Mouse (Mus musculus) embryo, embryonic 11 days (tissue): ENCODE measurements around the gene Umps.
A peak's percentile ranks its signal among the peaks of the same experiment; 100 is the strongest.

Experiments used
- DNase-seq: peaks from one replicate; pipeline ENCODE4 v3.0.0-alpha.2; 2015

Gene Umps

GRCm38 (mm10) chr16:33953008-33953407 is 13.8 kb downstream of the Umps start:
- DNase-seq: no peak

- peak; percentile 87 for DNase-seq
These were observed 16.0 kb downstream of the Umps start for GRCm38 (mm10) chr16:33950830-33951229.

GRCm38 (mm10) chr16:33950386-33950785 is 16.5 kb downstream of the Umps start:
- DNase-seq: no peak

- DNase-seq: no peak
These were observed 18.9 kb downstream of the Umps start for GRCm38 (mm10) chr16:33947664-33948571.

DNA sequence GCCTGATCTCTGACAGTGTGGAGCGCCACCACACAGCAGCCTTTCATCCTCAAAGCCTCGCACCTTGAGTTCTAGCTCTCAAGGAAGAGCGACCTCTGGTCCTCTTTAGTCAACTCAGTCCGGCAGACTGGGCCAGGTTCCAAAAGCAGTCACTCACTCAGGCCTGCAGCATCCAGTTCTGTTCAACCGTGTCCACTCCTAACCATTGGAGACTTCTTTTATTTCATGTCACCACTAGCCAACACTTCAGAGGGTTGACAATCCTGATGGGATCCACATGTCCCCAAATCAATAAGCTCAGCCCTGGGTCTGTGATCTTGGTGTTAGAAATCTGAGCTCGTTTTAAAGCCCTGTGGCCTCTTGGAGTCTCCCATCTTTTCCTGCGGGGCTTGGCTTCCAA is 20.8 kb downstream of the Umps start:
- DNase-seq: no peak

GRCm38 (mm10) chr16:33944772-33945171 is 22.1 kb downstream of the Umps start:
- peak; percentile 68 for DNase-seq

GRCm38 (mm10) chr16:33944126-33944525 is 22.7 kb downstream of the Umps start:
- DNase-seq: no peak

- no peak for DNase-seq
These were observed 23.4 kb downstream of the Umps start for GRCm38 (mm10) chr16:33943388-33943787.

DNA sequence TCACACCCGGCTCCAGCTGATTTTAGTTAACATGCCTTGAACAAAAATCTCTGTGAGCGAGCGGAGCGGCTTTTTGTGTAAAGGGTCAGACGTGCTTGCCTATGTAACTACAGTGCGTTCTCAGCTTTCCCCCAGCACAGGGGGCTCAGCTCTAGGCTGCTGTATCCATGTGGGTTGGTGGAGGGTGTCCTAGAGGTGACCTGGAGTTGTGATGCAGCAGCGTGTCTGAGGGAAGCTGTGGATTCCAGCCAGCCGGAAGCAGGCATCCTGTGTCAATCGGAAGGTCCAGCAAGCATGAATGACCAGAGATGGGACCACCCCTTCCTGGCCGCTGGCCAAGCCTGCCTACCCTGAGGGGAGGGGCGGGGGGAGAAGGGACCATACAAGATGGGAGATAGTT is 24.5 kb downstream of the Umps start:
- DNase-seq: peak; percentile 66

DNA sequence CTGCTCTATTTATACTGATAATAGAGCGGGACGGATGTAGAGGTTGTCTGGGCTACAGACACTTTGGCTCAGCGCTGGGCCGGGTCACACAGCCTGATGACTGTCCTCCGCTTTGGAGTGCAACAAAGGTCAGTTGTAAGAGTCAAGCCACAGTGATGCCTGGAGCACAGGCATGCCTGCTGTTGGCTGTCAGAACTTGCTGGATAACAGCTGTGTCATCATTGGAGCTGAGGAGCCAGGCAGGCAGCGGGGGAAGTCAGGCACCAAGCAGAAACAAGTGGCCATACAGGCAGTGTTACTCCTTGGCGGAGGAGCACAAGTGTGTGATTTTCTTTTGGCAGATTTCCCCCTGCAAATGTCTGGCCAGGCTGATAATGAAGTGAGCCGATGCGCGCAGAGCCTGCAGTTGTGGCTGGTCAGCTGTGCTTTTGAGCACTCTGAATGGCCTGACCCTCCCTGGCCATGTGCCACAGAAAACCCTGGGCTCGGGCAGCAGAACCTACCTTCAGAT is 25.5 kb downstream of the Umps start:
- peak; percentile 57 for DNase-seq

- DNase-seq: no peak
These were observed 26.7 kb downstream of the Umps start for GRCm38 (mm10) chr16:33940095-33940494.

GRCm38 (mm10) chr16:33939636-33940035 is 27.2 kb downstream of the Umps start:
- peak; percentile 63 for DNase-seq

GRCm38 (mm10) chr16:33939133-33939531 is 27.7 kb downstream of the Umps start:
- no peak for DNase-seq

- no peak for DNase-seq
These were observed 28.3 kb downstream of the Umps start for GRCm38 (mm10) chr16:33938311-33939132.

GRCm38 (mm10) chr16:33937567-33937966 is 29.3 kb downstream of the Umps start:
- DNase-seq: no peak

DNA sequence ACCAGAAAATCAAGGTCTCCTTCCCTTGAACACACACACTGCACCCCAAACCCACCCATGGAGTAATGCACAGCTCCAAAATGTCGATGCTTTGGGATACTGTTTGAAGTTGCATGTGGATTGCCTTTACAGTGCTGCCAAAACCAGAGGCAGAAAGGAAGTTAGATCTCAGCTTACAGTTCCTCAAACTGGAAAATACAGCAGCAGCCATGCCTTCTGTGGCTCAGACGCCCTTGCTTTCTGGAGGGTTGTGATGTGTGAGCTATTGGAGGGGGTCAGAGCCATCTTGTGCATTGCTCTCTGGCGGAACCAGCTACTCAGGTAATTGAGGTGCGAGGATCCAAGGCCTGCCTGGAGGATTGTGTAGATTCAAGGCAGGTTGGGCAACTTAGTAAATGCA is 30.0 kb downstream of the Umps start:
- DNase-seq: no peak

DNA sequence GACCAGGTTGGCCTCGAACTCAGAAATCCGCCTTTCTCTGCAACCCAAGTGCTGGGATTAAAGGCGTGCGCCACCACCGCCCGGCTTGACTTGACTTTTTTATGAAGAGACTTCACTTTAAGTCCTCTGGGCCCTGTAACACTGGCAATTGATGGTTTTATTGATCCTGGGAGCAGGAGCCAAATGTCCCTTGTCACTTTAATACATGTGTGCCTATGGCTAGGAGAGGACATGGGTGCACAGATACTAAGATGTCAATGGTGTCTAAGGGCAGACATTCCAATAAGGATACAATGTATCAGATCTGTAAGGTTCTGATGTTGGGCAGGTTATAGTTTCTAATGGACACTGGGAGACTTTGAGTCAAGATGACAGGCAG is 31.4 kb downstream of the Umps start:
- no peak for DNase-seq

DNA sequence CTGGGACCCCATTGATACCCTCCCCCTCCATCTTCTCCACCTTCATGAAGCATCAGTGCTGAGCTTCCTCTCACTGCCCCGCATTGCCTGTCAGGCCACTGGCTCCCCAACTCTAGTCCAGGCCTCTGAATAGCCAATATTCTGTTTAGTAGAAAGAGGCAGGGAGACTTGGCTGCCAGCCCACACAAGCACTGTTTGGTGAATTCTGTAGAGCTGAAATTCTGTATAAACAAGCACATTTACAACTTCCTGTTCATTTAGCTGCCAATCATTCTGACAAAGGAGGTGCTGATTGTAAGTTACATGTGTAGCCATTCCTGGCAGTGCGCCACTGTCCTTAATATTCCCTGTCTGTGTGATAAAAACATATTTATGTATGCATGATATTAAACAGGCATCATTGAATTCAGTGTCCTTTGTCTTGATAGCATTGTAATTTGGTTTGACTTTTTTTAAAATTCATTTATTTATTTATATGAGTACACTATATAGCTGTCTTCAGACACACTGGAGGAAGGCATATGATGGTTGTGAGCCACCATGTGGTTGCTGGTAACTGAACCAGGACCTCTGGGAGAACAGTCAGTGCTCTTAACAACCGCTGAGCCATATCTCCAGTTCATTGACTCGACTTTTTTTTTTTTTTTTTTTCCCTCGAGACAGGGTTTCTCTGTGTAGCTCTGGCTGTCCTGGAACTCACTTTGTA is 32.0 kb downstream of the Umps start:
- DNase-seq: no peak

DNA sequence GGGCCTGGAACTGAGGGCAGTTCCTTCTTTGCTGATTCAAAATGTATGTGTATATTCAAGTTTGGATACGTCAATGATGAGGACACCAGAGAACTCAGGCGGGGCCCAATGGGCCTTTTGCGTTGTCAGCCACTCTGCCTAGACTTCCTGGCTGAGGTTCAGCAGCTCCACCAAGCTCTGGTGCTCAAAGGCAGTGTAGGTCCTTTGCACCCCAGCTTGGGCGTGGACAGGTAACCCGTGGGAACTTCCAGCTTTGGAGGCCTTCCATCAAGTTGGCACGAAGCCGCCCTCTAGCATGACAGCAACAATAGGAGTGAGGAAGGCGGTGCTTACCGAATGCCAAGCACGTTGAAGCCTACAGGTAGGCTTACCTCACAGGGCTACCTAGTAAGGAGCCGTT is 33.4 kb downstream of the Umps start:
- DNase-seq: no peak

GRCm38 (mm10) chr16:33932126-33932525 is 34.7 kb downstream of the Umps start:
- DNase-seq: no peak

GRCm38 (mm10) chr16:33931682-33932081 is 35.2 kb downstream of the Umps start:
- no peak for DNase-seq

DNA sequence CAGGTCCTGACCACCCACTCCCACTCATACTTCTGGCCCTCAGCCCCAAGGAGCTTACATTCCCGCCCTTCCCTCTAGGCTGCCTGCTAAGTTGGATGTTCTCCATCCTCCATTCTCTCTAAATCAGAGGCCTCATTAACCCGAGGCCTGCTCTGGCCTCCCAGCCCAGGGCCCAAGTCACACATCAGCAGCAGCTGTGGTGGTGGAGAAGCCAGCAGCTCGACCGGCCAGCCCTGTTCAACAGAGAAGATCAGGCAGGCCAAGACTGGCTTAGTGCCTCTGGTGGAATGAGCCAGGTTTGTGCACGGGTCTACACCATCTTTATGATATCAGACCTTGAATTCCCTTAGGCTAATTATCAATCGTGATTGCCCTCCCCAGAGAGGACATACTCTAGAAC is 36.1 kb downstream of the Umps start:
- DNase-seq: no peak
